Mouse (Mus musculus) liver, embryonic 15.5 days (tissue): ENCODE measurements around the gene Lgals4. TPM values are rescaled to one million over a fixed set of nuclear protein-coding genes. Genes with fewer than 3 reads are reported as not detected.

ENCODE experiments used
- ATAC-seq: fragments of 200-750 bp; cut with Nextera tagmentation; 2 replicates; pipeline ENCODE4 v1.8.0; 2017; ENCODE audit warnings: moderate number of reproducible peaks, mild to moderate bottlenecking, moderate library complexity; ENCODE audit not compliant: insufficient read depth
- H3K27ac ChIP-seq: fragments of 300-500 bp; sonication (generic); replicated peaks from 2 replicates; pipeline ENCODE4 v1.5.1; 2015; ENCODE audit warnings: mild to moderate bottlenecking, inconsistent platforms
- H3K27me3 ChIP-seq: fragments of 300-500 bp; sonication (generic); 2 replicates; pipeline ENCODE4 v1.6.1; 2015; ENCODE audit warnings: mild to moderate bottlenecking, inconsistent platforms
- H3K36me3 ChIP-seq: fragments of 300-500 bp; sonication (generic); replicated peaks from 2 replicates; pipeline ENCODE4 v1.6.1; 2015; ENCODE audit warnings: moderate library complexity, mild to moderate bottlenecking, inconsistent platforms
- H3K4me1 ChIP-seq: fragments of 300-500 bp; sonication (generic); replicated peaks from 2 replicates; pipeline ENCODE4 v1.6.1; 2015; ENCODE audit warnings: inconsistent platforms
- H3K4me2 ChIP-seq: fragments of 300-500 bp; sonication (generic); 2 replicates; pipeline ENCODE4 v1.6.1; 2015; ENCODE audit warnings: moderate library complexity, mild to moderate bottlenecking, inconsistent platforms
- H3K4me3 ChIP-seq: fragments of 300-500 bp; sonication (generic); replicated peaks from 2 replicates; pipeline ENCODE4 v1.5.1; 2015; ENCODE audit warnings: mild to moderate bottlenecking, inconsistent platforms
- H3K9ac ChIP-seq: fragments of 300-500 bp; sonication (generic); 2 replicates; pipeline ENCODE4 v1.6.1; 2015; ENCODE audit warnings: moderate library complexity, mild to moderate bottlenecking, inconsistent platforms
- H3K9me3 ChIP-seq: fragments of 300-500 bp; sonication (generic); replicated peaks from 2 replicates; pipeline ENCODE4 v1.6.1; 2016; ENCODE audit warnings: inconsistent platforms
- WGBS: fragments of 180-500 bp; shearing (Covaris S2); methylation state at CpG from one replicate; pipeline ENCODE4 v1.1.7; 2015; ENCODE audit warnings: mixed read lengths; ENCODE audit not compliant: insufficient replicate concordance; 5-methylcytosine and 5-hydroxymethylcytosine counted together
- polyA plus RNA-seq: library from polyadenylated mRNA; unstranded; fragments of >200 nt; fragmentation: Nextera tagmentation; extraction: Ambion mirVana; gene quantifications from 2 replicates; pipeline ENCODE4 v1.2.1, GENCODE M21; 2015

Lgals4 gene
- polyA plus RNA-seq, 1 experiment from 2014 or later = 4.8 TPM

GRCm38 (mm10) chr7:28808957-28809393 lies 24.7 kb upstream of the Lgals4 start:
- H3K4me1 ChIP-seq = peaks cover 48% of the 10 kb centered on the region
- peak; percentile 54 for ATAC-seq
- WGBS = 1% methylated on average over 32 of the region's 32 CpGs

DNA sequence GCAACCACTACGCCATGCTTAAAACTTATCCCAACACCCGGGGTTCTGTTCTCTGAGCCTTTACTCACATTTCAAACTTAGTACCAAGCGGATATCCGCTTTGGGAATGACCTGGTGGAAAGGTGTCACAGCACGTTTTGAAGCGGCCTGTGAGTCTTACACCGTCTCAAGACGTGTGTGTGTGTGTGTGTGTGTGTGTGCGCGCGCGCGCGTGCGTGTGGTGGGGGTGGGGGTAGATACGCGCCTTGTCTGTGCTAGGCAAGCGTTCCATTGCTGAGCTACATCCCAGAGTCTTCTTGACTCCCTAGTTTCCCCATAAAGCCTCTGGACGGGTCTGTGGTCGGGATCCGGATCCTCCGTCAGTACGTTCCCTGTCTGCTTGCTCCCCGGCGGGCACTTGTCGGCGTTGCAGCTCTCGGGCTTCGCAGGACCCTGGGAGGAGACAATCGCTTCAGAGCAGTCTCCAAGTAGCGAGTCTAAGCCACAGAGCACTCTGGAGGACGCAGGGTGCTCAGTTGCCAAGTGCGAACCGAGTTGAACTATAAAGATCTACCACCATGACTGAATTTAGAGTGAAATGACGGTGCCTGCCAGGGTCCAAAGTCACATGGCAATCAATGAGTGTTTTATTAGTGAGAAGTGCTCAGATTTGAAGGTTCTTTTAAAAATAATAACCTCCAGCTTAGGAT lies 24.1 kb upstream of the Lgals4 start:
- Histone ChIP-seq H3K9me3 (no peaks in the 10 kb centered on the region), H3K9ac (peak overlapping the region; percentile 93), H3K4me2 (peak overlapping the region; percentile 88), H3K27me3 (no peaks in the 10 kb centered on the region), H3K4me3 (peak overlapping the region; percentile 85), H3K36me3 (peaks cover 29% of the 10 kb centered on the region), H3K27ac (peak overlapping the region; percentile 96), H3K4me1 (peaks cover 49% of the 10 kb centered on the region)
- peak; percentile 29 for ATAC-seq
- WGBS = under 1% methylated on average over 35 of the region's 35 CpGs

More at GRCm38 (mm10) chr7:28808957-28809393, 24.7 kb upstream of the Lgals4 start:
- Histone ChIP-seq H3K4me2 (peak overlapping the region; percentile 88), H3K27me3 (no peaks in the 10 kb centered on the region), H3K4me3 (peak overlapping the region; percentile 85), H3K9me3 (no peaks in the 10 kb centered on the region), H3K9ac (peak overlapping the region; percentile 93), H3K27ac (peak overlapping the region; percentile 96), H3K36me3 (peaks cover 23% of the 10 kb centered on the region)

- Histone ChIP-seq H3K27ac (peak overlapping the region; percentile 96), H3K9me3 (no peaks in the 10 kb centered on the region), H3K9ac (peak overlapping the region; percentile 93), H3K4me1 (peaks cover 54% of the 10 kb centered on the region), H3K27me3 (no peaks in the 10 kb centered on the region), H3K4me3 (peak overlapping the region; percentile 88), H3K36me3 (peaks cover 37% of the 10 kb centered on the region), H3K4me2 (peak overlapping the region; percentile 88)
- WGBS = under 1% methylated on average over 70 of the region's 70 CpGs
- peak; percentile 86 for ATAC-seq
These were observed 23.3 kb upstream of the Lgals4 start for GRCm38 (mm10) chr7:28810107-28811066.

- WGBS = 1% methylated on average over 38 of the region's 40 CpGs
- peak overlapping the region; percentile 94 for H3K27ac ChIP-seq
- H3K27me3 ChIP-seq = no peaks in the 10 kb centered on the region
- peak overlapping the region; percentile 81 for H3K9ac ChIP-seq
- H3K9me3 ChIP-seq = no peaks in the 10 kb centered on the region
- peaks cover 63% of the 10 kb centered on the region for H3K4me1 ChIP-seq
- peak; percentile 45 for ATAC-seq
- peaks cover 46% of the 10 kb centered on the region for H3K36me3 ChIP-seq
- H3K4me2 ChIP-seq = peak overlapping the region; percentile 87
- peak overlapping the region; percentile 88 for H3K4me3 ChIP-seq
These were observed 22.4 kb upstream of the Lgals4 start for GRCm38 (mm10) chr7:28811228-28811627.

DNA sequence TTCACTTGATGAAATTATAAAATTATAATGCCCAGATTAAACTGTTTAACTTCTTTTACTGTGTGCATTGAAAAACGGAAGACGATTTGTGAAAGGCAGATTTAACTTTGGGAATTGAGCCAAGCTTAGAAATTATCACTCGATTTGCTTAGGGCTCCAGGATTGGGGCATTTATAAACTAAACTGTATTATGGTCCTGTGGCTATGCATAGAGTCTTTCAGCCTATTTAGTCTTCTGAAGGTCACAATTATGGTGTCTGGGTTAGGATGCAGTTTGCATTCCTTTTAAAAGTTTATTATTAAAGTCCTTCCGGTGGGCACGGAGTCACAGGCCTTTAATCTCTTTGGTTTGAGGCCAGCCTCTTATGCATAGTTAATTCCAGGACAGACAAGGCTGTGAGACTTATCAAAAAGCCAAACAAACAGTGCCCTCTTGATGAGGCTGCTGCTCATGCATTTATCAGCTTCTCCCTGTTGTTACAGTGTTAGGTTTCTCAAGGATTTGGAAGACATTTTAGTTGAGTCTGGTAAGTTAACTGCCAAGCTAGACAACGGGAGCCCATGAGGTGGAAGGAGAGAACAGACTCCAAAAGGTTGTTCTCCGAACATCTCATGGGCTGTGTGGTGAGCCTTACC lies 21.9 kb upstream of the Lgals4 start:
- H3K4me3 ChIP-seq = peak overlapping the region; percentile 88
- H3K27me3 ChIP-seq = no peaks in the 10 kb centered on the region
- peak overlapping the region; percentile 81 for H3K9ac ChIP-seq
- H3K9me3 ChIP-seq = no peaks in the 10 kb centered on the region
- H3K27ac ChIP-seq = peak overlapping the region; percentile 94
- no peak for ATAC-seq
- peaks cover 51% of the 10 kb centered on the region for H3K36me3 ChIP-seq
- WGBS = 5% methylated on average over 7 of the region's 7 CpGs
- peaks cover 68% of the 10 kb centered on the region for H3K4me1 ChIP-seq
- peak overlapping the region; percentile 87 for H3K4me2 ChIP-seq

GRCm38 (mm10) chr7:28812436-28812835 lies 21.2 kb upstream of the Lgals4 start:
- ATAC-seq = no peak
- peaks cover 58% of the 10 kb centered on the region for H3K36me3 ChIP-seq
- 52% methylated on average over 4 of the region's 4 CpGs for WGBS
- peak overlapping the region; percentile 81 for H3K9ac ChIP-seq
- peaks cover 75% of the 10 kb centered on the region for H3K4me1 ChIP-seq
- peak overlapping the region; percentile 94 for H3K27ac ChIP-seq
- H3K9me3 ChIP-seq = no peaks in the 10 kb centered on the region
- H3K27me3 ChIP-seq = no peaks in the 10 kb centered on the region
- H3K4me2 ChIP-seq = peak overlapping the region; percentile 87
- peak overlapping the region; percentile 88 for H3K4me3 ChIP-seq

DNA sequence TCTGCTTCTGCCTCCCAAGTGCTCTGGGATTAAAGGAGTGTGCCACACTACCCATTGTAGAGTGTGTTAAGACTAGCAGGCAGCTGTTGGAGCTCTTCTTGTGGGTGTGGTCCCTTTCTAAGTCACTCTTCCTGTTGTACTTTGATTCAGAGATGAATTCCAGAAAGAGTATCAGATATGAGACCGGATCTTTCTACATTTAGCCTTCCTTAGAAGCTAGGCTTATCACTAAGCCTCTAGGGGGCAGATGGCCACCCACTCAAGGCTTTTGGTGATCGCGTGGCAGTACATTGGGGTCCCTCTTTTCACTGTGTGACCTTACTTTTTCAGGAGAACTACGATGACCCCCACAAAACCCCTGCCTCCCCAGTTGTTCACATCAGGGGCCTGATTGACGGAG lies 20.7 kb upstream of the Lgals4 start:
- H3K4me1 ChIP-seq = peaks cover 75% of the 10 kb centered on the region
- WGBS = 67% methylated on average over 5 of the region's 5 CpGs
- peaks cover 63% of the 10 kb centered on the region for H3K36me3 ChIP-seq
- H3K4me2 ChIP-seq = peak overlapping the region; percentile 87
- ATAC-seq = no peak
- H3K9me3 ChIP-seq = no peaks in the 10 kb centered on the region
- peak overlapping the region; percentile 94 for H3K27ac ChIP-seq
- peak overlapping the region; percentile 81; the same call in 1 of the 2 replicates for H3K9ac ChIP-seq
- H3K4me3 ChIP-seq = peak overlapping the region; percentile 88
- no peaks in the 10 kb centered on the region for H3K27me3 ChIP-seq

DNA sequence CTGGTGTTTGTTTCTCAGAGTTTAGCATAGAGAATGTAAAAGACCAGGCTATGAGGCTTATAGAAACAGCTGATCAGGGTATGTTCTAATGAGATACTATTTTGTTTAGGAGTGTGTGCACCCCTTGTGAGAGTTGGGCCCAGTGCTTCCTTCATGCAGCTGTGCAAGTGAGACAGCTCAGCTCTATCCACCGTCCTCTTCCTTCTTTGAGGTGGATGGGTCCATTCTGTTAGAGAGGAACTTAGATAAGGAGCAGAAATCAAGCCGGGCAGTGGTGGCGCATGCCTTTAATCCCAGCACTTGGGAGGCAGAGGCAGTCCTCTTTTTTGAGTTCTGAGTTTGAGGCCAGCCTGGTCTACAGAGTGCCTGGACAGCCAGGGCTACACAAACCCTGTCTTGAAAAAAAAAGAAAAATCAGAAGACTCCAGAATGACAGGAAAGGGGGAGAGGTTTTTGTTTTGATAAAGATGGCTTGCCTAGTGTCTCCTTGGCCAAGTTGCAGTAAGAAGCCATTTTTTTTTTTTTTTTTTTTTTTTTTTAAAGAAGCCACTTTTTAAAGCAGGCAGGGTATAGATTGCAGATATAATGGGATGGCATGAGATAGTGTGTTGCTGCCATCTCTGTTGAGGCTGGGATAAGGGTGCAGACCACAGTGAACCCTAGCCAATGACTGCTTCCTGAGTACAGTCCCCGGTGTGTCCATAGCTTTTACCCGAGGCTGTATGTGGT lies 19.2 kb upstream of the Lgals4 start:
- peaks cover 81% of the 10 kb centered on the region for H3K4me1 ChIP-seq
- H3K9me3 ChIP-seq = no peaks in the 10 kb centered on the region
- H3K27me3 ChIP-seq = no peaks in the 10 kb centered on the region
- peaks cover 77% of the 10 kb centered on the region for H3K36me3 ChIP-seq
- no peak for ATAC-seq
- 0 out of 2 replicates have a peak overlapping the region, but pooled peaks have one; percentile 5 for H3K4me2 ChIP-seq
- peak overlapping the region; percentile 19; the same call in 1 of the 2 replicates for H3K27ac ChIP-seq
- no peak overlapping the region for H3K4me3 ChIP-seq
- no peak overlapping the region; the same call in 1 of the 2 replicates for H3K9ac ChIP-seq
- 53% methylated on average over 5 of the region's 5 CpGs for WGBS

GRCm38 (mm10) chr7:28815230-28815629 lies 18.4 kb upstream of the Lgals4 start:
- H3K4me1 ChIP-seq = peaks cover 84% of the 10 kb centered on the region
- no peak overlapping the region; the same call in 1 of the 2 replicates for H3K27ac ChIP-seq

GRCm38 (mm10) chr7:28816201-28816600 lies 17.5 kb upstream of the Lgals4 start:
- Histone ChIP-seq H3K36me3 (peaks cover 95% of the 10 kb centered on the region), H3K27me3 (no peaks in the 10 kb centered on the region), H3K4me2 (no peak overlapping the region), H3K4me3 (no peak overlapping the region), H3K4me1 (peaks cover 94% of the 10 kb centered on the region), H3K9me3 (no peaks in the 10 kb centered on the region), H3K27ac (no peak overlapping the region), H3K9ac (no peak overlapping the region)
- ATAC-seq = no peak
- 83% methylated on average over 9 of the region's 9 CpGs for WGBS

More at GRCm38 (mm10) chr7:28815230-28815629, 18.4 kb upstream of the Lgals4 start:
- 88% methylated on average over 9 of the region's 9 CpGs for WGBS
- H3K4me3 ChIP-seq = no peak overlapping the region
- H3K36me3 ChIP-seq = peaks cover 85% of the 10 kb centered on the region
- H3K27me3 ChIP-seq = no peaks in the 10 kb centered on the region
- H3K4me2 ChIP-seq = peak overlapping the region; percentile 5; the same call in 1 of the 2 replicates
- ATAC-seq = no peak
- no peak overlapping the region for H3K9ac ChIP-seq
- H3K9me3 ChIP-seq = no peaks in the 10 kb centered on the region
